23 mouse cellular contexts compared by ENCODE assay signal in genomic region chr6:50244126-50244525, GRCm38 (mm10). TPM values are rescaled to one million over a fixed set of nuclear protein-coding genes. Genes with fewer than 3 reads are reported as not detected.
A peak's percentile ranks its signal among the peaks of the same experiment; 100 is the strongest.
DNase-seq lines count a peak whose midpoint lies in the region; ATAC-seq and TF ChIP-seq lines count a peak whose summit lies in the region.
"Had no signal": no experiment of that assay in that cellular context is flagged by ENCODE, and none has a peak within 500 bp of the region (broad histone marks: within the 10 kb centered on the region; RNA-seq: fewer than 3 reads in every experiment).

No protein-coding gene starts in this region.

- H3K27me3 ChIP-seq in midbrain, embryonic 11.5 days (ENCODE audit: control insufficient read depth, insufficient read depth, low read length), result no peaks in the 10 kb centered on the region
- no peaks in the 10 kb centered on the region for H3K27me3 ChIP-seq in midbrain, embryonic 15.5 days (replicated peaks)
- H3K27me3 ChIP-seq in intestine, embryonic 16.5 days (replicated peaks; ENCODE audit: control insufficient read depth, insufficient read depth, low read length), result no peaks in the 10 kb centered on the region
- no peaks in the 10 kb centered on the region for H3K27me3 ChIP-seq in small intestine, adult 2 months (ENCODE audit: control insufficient read depth, insufficient read depth, low read length)
- H3K27me3 ChIP-seq: embryonic facial prominence, embryonic 12.5 days; embryonic facial prominence, embryonic 15.5 days; heart, embryonic 12.5 days; heart, embryonic 15.5 days; hindbrain, embryonic 13.5 days had no signal

- no peak for ATAC-seq in midbrain, embryonic 11.5 days (ENCODE audit: low FRiP score)
- no peak for ATAC-seq in midbrain, embryonic 15.5 days (replicated peaks)
- ATAC-seq in intestine, embryonic 16.5 days, result peak; percentile 80
- ATAC-seq: forebrain, embryonic 14.5 days; hindbrain, embryonic 16.5 days had no signal

- DNase-seq in midbrain, embryonic 11.5 days (ENCODE audit: low spot score, missing footprints), result peak; percentile 57
- DNase-seq in urinary bladder, adult 18-20 months (ENCODE audit: low spot score in 2 of 2), result no peak
- no peak for DNase-seq in left cerebral cortex, adult 2 months (ENCODE audit: extremely low spot score in 1 of 2, low spot score in 2 of 2)
- DNase-seq: adrenal gland, adult 2 months; adrenal gland, postnatal 14 days; cerebellum, adult 18-20 months; cerebellum, adult 9-10 months; cerebellum, postnatal 25 days; gastrocnemius, postnatal 25 days; heart, adult 18-20 months; heart, postnatal 10 days; heart, postnatal 36 days had no signal

- intact Hi-C loops in left cerebral cortex, adult 2 months (cut with DNase I), result loop anchor here (5.0 kb wide), 1 partner anchor 113 kb away; no protein-coding TSS in a partner anchor

- no peak overlapping the region for H3K27ac ChIP-seq in midbrain, embryonic 11.5 days (ENCODE audit: low read depth, low read length)
- no peak overlapping the region for H3K27ac ChIP-seq in midbrain, embryonic 15.5 days
- no peak overlapping the region for H3K27ac ChIP-seq in intestine, embryonic 16.5 days (ENCODE audit: low read length)
- H3K27ac ChIP-seq in small intestine, adult 2 months (ENCODE audit: insufficient read depth, low read depth, low read length), result peak overlapping the region; percentile 36
- H3K27ac ChIP-seq in left cerebral cortex, adult 2 months, result no peak overlapping the region
- H3K27ac ChIP-seq: embryonic facial prominence, embryonic 12.5 days; embryonic facial prominence, embryonic 15.5 days; heart, embryonic 15.5 days; hindbrain, embryonic 10.5 days; hindbrain, embryonic 13.5 days had no signal

- TF ChIP-seq POLR2A in small intestine, adult 2 months (IDR thresholded peaks at IDR 0.05; ENCODE audit: low read depth, low read length), result no peak

- no peak for TF ChIP-seq CTCF in small intestine, adult 2 months (IDR thresholded peaks at IDR 0.05; ENCODE audit: extremely low read depth, insufficient read length, insufficient replicate concordance, low read depth, low read length)
- no peak for TF ChIP-seq CTCF in left cerebral cortex, adult 2 months (IDR thresholded peaks at IDR 0.05)

- H3K9me3 ChIP-seq in midbrain, embryonic 11.5 days (ENCODE audit: control insufficient read depth, low read length), result no peaks in the 10 kb centered on the region
- H3K9me3 ChIP-seq in midbrain, embryonic 15.5 days, result no peaks in the 10 kb centered on the region
- H3K9me3 ChIP-seq in intestine, embryonic 16.5 days (ENCODE audit: control insufficient read depth, low read length), result no peaks in the 10 kb centered on the region
- H3K9me3 ChIP-seq: embryonic facial prominence, embryonic 12.5 days; embryonic facial prominence, embryonic 15.5 days; heart, embryonic 12.5 days; heart, embryonic 15.5 days; hindbrain, embryonic 10.5 days; hindbrain, embryonic 13.5 days had no signal

- 82% methylated on average over 4 of the region's 4 CpGs for WGBS in midbrain, embryonic 11.5 days
- WGBS in midbrain, embryonic 15.5 days, result 67% methylated on average over 4 of the region's 4 CpGs
- 66% methylated on average over 4 of the region's 4 CpGs for WGBS in intestine, embryonic 16.5 days
- WGBS in small intestine, adult 2 months, result 39% methylated on average over 4 of the region's 4 CpGs

- H3K4me1 ChIP-seq in midbrain, embryonic 11.5 days (ENCODE audit: control insufficient read depth, insufficient read depth, low read length), result no peaks in the 10 kb centered on the region
- no peaks in the 10 kb centered on the region for H3K4me1 ChIP-seq in midbrain, embryonic 15.5 days
- H3K4me1 ChIP-seq in intestine, embryonic 16.5 days (ENCODE audit: control insufficient read depth, insufficient read depth, low read length), result no peaks in the 10 kb centered on the region
- peaks cover 11% of the 10 kb centered on the region; the same call in 1 of the 2 replicates for H3K4me1 ChIP-seq in small intestine, adult 2 months (ENCODE audit: control insufficient read depth, insufficient read depth, insufficient read length, low read length)
- H3K4me1 ChIP-seq: embryonic facial prominence, embryonic 12.5 days; embryonic facial prominence, embryonic 15.5 days; heart, embryonic 12.5 days; hindbrain, embryonic 10.5 days had no signal

- H3K36me3 ChIP-seq in midbrain, embryonic 11.5 days (ENCODE audit: control insufficient read depth, insufficient read depth, low read length), result no peaks in the 10 kb centered on the region
- no peaks in the 10 kb centered on the region for H3K36me3 ChIP-seq in midbrain, embryonic 15.5 days (replicated peaks)
- H3K36me3 ChIP-seq in intestine, embryonic 16.5 days (ENCODE audit: control insufficient read depth, insufficient read depth, low read length), result no peaks in the 10 kb centered on the region
- H3K36me3 ChIP-seq in small intestine, adult 2 months (ENCODE audit: control insufficient read depth, insufficient read depth, low read length), result peaks cover 5% of the 10 kb centered on the region; the same call in 1 of the 2 replicates
- H3K36me3 ChIP-seq: embryonic facial prominence, embryonic 12.5 days; embryonic facial prominence, embryonic 15.5 days; heart, embryonic 12.5 days; heart, embryonic 15.5 days; hindbrain, embryonic 10.5 days had no signal

- no peak overlapping the region for H3K4me3 ChIP-seq in midbrain, embryonic 11.5 days (ENCODE audit: low read depth, low read length)
- H3K4me3 ChIP-seq in midbrain, embryonic 15.5 days, result no peak overlapping the region
- H3K4me3 ChIP-seq in intestine, embryonic 16.5 days (ENCODE audit: low read length), result no peak overlapping the region
- no peak overlapping the region for H3K4me3 ChIP-seq in small intestine, adult 2 months (ENCODE audit: low read depth, low read length)
- no peak overlapping the region for H3K4me3 ChIP-seq in left cerebral cortex, adult 2 months
- H3K4me3 ChIP-seq: embryonic facial prominence, embryonic 12.5 days; embryonic facial prominence, embryonic 15.5 days; heart, embryonic 12.5 days; heart, embryonic 15.5 days; hindbrain, embryonic 10.5 days; hindbrain, embryonic 13.5 days had no signal

- no peak overlapping the region for H3K4me2 ChIP-seq in midbrain, embryonic 11.5 days
- no peak overlapping the region for H3K4me2 ChIP-seq in midbrain, embryonic 15.5 days
- H3K4me2 ChIP-seq in intestine, embryonic 16.5 days (ENCODE audit: low read depth, low read length), result no peak overlapping the region
- H3K4me2 ChIP-seq: embryonic facial prominence, embryonic 12.5 days; embryonic facial prominence, embryonic 15.5 days; heart, embryonic 12.5 days; heart, embryonic 15.5 days; hindbrain, embryonic 13.5 days had no signal

- H3K9ac ChIP-seq in midbrain, embryonic 11.5 days (ENCODE audit: low read length), result no peak overlapping the region
- H3K9ac ChIP-seq in midbrain, embryonic 15.5 days, result no peak overlapping the region
- no peak overlapping the region for H3K9ac ChIP-seq in intestine, embryonic 16.5 days (ENCODE audit: low read depth, low read length)
- H3K9ac ChIP-seq: embryonic facial prominence, embryonic 12.5 days; embryonic facial prominence, embryonic 15.5 days; heart, embryonic 12.5 days; heart, embryonic 15.5 days; hindbrain, embryonic 13.5 days had no signal

RNA-seq across cellular contexts. Expression of gene Gsdme, which starts 19.5 kb away (rescaled TPM):
- 52.9 and 55.2 TPM in 2 replicates for polyA plus RNA-seq in midbrain, embryonic 11.5 days (2014; fragmentation: Nextera tagmentation; extraction: Ambion mirVana)
- polyA plus RNA-seq in midbrain, embryonic 15.5 days (2015; fragmentation: Nextera tagmentation; extraction: Ambion mirVana), result 78.0 and 85.3 TPM in 2 replicates
- 27.4 and 27.8 TPM in 2 replicates for polyA plus RNA-seq in intestine, embryonic 16.5 days (2015; fragmentation: Nextera tagmentation; extraction: Ambion mirVana)
- 1.1 and 27.8 TPM in 2 replicates for polyA plus RNA-seq in small intestine, adult 2 months (2012; rRNA removed)
- total RNA-seq in left cerebral cortex, adult 2 months (2021), result 10 to 100 TPM; 11.8 to 12.1 TPM
